Mouse (Mus musculus) erythroblast, embryonic 14.5 days (primary cell): ENCODE data around the gene Vps8.

Source experiments
- GATA1 ChIP-seq: IDR thresholded peaks from 2 replicates; pipeline ENCODE4 v1.6.1; 2012; ENCODE audit warnings: low read length, inconsistent platforms, mixed read lengths
- TAL1 ChIP-seq: IDR thresholded peaks from 3 replicates; pipeline ENCODE4 v1.6.1; 2012; ENCODE audit warnings: low read length, inconsistent platforms, mixed read lengths

GRCm38 (mm10) chr16:21413819-21414218 is 9.1 kb upstream of the Vps8 start:
- TF ChIP-seq TAL1 (no peak), GATA1 (no peak)
